Mouse (Mus musculus): ENCODE data around the gene Sigirr. TPM values are rescaled to one million over a fixed set of nuclear protein-coding genes. Genes with fewer than 3 reads are reported as not detected.
A peak's percentile ranks its signal among the peaks of the same experiment; 100 is the strongest.

Gene Sigirr
- total and polyA plus RNA-seq, 3 experiments = 8.3 to 17.5 TPM; not detected in 1

DNA sequence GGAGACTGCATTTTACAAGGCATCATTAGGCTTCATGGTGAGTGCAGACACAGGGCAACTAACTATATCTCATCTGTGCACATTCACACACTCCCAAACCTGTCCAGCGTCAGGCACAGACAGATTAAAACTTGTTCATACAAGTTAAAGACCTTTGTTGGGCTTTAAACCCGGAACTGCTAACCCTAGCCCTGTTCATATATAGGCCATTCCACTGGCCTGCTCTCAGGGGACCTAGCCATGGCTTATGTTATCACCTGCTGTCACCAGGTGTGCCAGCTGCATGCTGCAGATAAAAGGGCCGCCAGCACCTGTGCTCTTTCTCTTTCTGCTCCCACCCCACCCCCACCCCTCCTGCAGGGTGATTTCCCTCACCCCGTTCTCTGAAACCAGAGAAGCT, 57.8 kb downstream of the Sigirr start:
- Histone ChIP-seq H3K36me3 (ENCODE audit: control insufficient read depth in 1 of 2, insufficient read depth in 2 of 2, low read length in 2 of 2) (peaks cover 0 to 15% of the 10 kb centered on the region in 2 experiments; a peak in 2 of 4 replicates), H3K4me1 (ENCODE audit: control insufficient read depth in 1 of 2, insufficient read depth in 2 of 2, low read length in 2 of 2) (peaks cover 8 to 27% of the 10 kb centered on the region in 2 experiments), H3K9me3 (replicated peaks; ENCODE audit: insufficient read depth, low read length) (no peaks in the 10 kb centered on the region), H3K4me3 (ENCODE audit: control insufficient read depth in 1 of 2, insufficient read depth in 1 of 2, low read depth in 2 of 2, low read length in 2 of 2) (no peak overlapping the region), H3K27me3 (ENCODE audit: control insufficient read depth in 1 of 2, insufficient read depth in 2 of 2, low read length in 2 of 2) (no peaks in the 10 kb centered on the region), H3K9ac (ENCODE audit: control insufficient read depth, low read depth, low read length, poor library complexity, severe bottlenecking) (no peak overlapping the region), H3K79me2 (ENCODE audit: control insufficient read depth, insufficient read depth, low read length, poor library complexity) (no peaks in the 10 kb centered on the region), H3K27ac (ENCODE audit: control insufficient read depth, low read depth, low read length) (no peak overlapping the region)
- peak; percentile 40 for DNase-seq (ENCODE audit: low read depth, low spot score)
- TF ChIP-seq HCFC1 (IDR thresholded peaks at IDR 0.05; ENCODE audit: low read depth, low read length) = no peak
- no peak for TF ChIP-seq POLR2AphosphoS5 (IDR thresholded peaks at IDR 0.05; ENCODE audit: borderline replicate concordance, low read depth, low read length)
- no peak for TF ChIP-seq E2F4 (IDR thresholded peaks at IDR 0.05; ENCODE audit: borderline replicate concordance, low read depth, low read length)
- peak in 1 of 2 experiments; percentile 50; a peak in 1 of 4 replicates for TF ChIP-seq EP300 (IDR thresholded peaks at IDR 0.05; ENCODE audit: low read depth in 1 of 2, low read length in 2 of 2)
- peak; percentile 60 for TF ChIP-seq TAL1 (IDR thresholded peaks at IDR 0.05; ENCODE audit: low read length)
- 0 out of 2 replicates have a peak, but pooled peaks have one; percentile 21 for TF ChIP-seq GATA1 (IDR thresholded peaks at IDR 0.05; ENCODE audit: low read depth, low read length)
- peak; percentile 82 for TF ChIP-seq TCF12 (IDR thresholded peaks at IDR 0.05; ENCODE audit: low read depth, low read length)
- TF ChIP-seq ELF1 (IDR thresholded peaks at IDR 0.05; ENCODE audit: low read depth, low read length) = peak; percentile 45; the same call in 1 of the 2 replicates
- no peak for TF ChIP-seq SMC3 (IDR thresholded peaks at IDR 0.05; ENCODE audit: low read depth, low read length)
- no peak for TF ChIP-seq MEF2A (IDR thresholded peaks at IDR 0.05; ENCODE audit: extremely low read depth, insufficient replicate concordance, low read depth, low read length, poor library complexity, severe bottlenecking)
- 0 out of 2 replicates have a peak, but pooled peaks have one; percentile 15 for TF ChIP-seq ETS1 (IDR thresholded peaks at IDR 0.05; ENCODE audit: low read depth, low read length)
- TF ChIP-seq ZKSCAN1 (IDR thresholded peaks at IDR 0.05; ENCODE audit: low read depth, low read length) = no peak

DNA sequence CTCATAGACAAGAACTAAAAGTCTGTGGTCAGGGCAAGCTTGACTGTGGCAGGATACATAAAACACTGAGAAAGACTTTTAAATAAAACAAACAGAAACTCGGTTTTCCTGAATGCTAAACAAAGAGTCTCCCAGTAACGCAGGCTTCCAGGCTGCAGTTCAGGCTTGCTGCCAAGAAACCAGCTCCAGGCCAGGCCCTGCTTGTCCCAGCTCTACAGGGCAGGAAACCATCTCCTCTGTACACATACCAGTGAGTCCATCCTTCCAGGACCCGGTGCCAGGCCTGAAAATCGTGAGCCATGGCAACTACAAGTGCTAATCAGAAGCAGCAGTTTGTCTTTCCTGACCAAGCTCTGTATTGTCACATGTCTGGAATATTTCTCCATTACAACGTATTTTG, 58.7 kb downstream of the Sigirr start:
- Histone ChIP-seq H3K27me3 (ENCODE audit: control insufficient read depth in 1 of 2, insufficient read depth in 2 of 2, low read length in 2 of 2) (no peaks in the 10 kb centered on the region), H3K27ac (ENCODE audit: control insufficient read depth, low read depth, low read length) (no peak overlapping the region), H3K9me3 (replicated peaks; ENCODE audit: insufficient read depth, low read length) (no peaks in the 10 kb centered on the region), H3K9ac (ENCODE audit: control insufficient read depth, low read depth, low read length, poor library complexity, severe bottlenecking) (no peak overlapping the region), H3K4me3 (ENCODE audit: control insufficient read depth in 1 of 2, insufficient read depth in 1 of 2, low read depth in 2 of 2, low read length in 2 of 2) (no peak overlapping the region), H3K79me2 (ENCODE audit: control insufficient read depth, insufficient read depth, low read length, poor library complexity) (no peaks in the 10 kb centered on the region), H3K4me1 (ENCODE audit: control insufficient read depth in 1 of 2, insufficient read depth in 2 of 2, low read length in 2 of 2) (peaks cover 8 to 24% of the 10 kb centered on the region in 2 experiments), H3K36me3 (ENCODE audit: control insufficient read depth in 1 of 2, insufficient read depth in 2 of 2, low read length in 2 of 2) (peaks cover 0 to 15% of the 10 kb centered on the region in 2 experiments; a peak in 2 of 4 replicates)
- no peak for DNase-seq (ENCODE audit: low read depth, low spot score)
- TF ChIP-seq MEF2A (IDR thresholded peaks at IDR 0.05; ENCODE audit: extremely low read depth, insufficient replicate concordance, low read depth, low read length, poor library complexity, severe bottlenecking) (no peak), E2F4 (IDR thresholded peaks at IDR 0.05; ENCODE audit: borderline replicate concordance, low read depth, low read length) (no peak), POLR2AphosphoS2 (IDR thresholded peaks at IDR 0.05; ENCODE audit: low read length) (no peak), MAFK (IDR thresholded peaks at IDR 0.05; ENCODE audit: borderline replicate concordance, low read depth, low read length) (no peak), GABPA (IDR thresholded peaks at IDR 0.05; ENCODE audit: low read depth, low read length) (no peak), MAZ (IDR thresholded peaks at IDR 0.05; ENCODE audit: low read depth, low read length) (no peak), TAL1 (IDR thresholded peaks at IDR 0.05; ENCODE audit: low read length) (no peak), CHD1 (IDR thresholded peaks at IDR 0.05; ENCODE audit: low read depth, low read length) (no peak), ETS1 (IDR thresholded peaks at IDR 0.05; ENCODE audit: low read depth, low read length) (no peak), RCOR1 (IDR thresholded peaks at IDR 0.05; ENCODE audit: low read depth, low read length) (no peak), JUND (IDR thresholded peaks at IDR 0.05; ENCODE audit: low read depth, low read length) (no peak), SMC3 (IDR thresholded peaks at IDR 0.05; ENCODE audit: low read depth, low read length) (no peak)

Other genes with a start within 250 kb of the Sigirr start
Only the 30 nearest of the 32 such genes appear.
- 12.1 and 16.0 TPM in 2 replicates for gene Bet1l, start 243.0 kb downstream of the Sigirr start, total RNA-seq (2012; rRNA removed)
- 10 to 100 TPM in 1 of 2 experiments, not detected in 1; 26.2 TPM for gene Bet1l, start 243.0 kb downstream of the Sigirr start, polyA plus RNA-seq (2012; ENCODE audit: insufficient read depth in 1 of 2, insufficient read length in 2 of 2, low read depth in 1 of 2, low replicate concordance in 2 of 2, missing spikeins in 1 of 2)
- 165 and 191 TPM in 2 replicates for gene Psmd13, start 218.6 kb downstream of the Sigirr start, total RNA-seq (2012; rRNA removed)
- gene Psmd13, start 218.6 kb downstream of the Sigirr start, polyA plus RNA-seq (2012; ENCODE audit: insufficient read depth in 1 of 2, insufficient read length in 2 of 2, low read depth in 1 of 2, low replicate concordance in 2 of 2, missing spikeins in 1 of 2) = 100 to 1,000 TPM in 1 of 2 experiments, not detected in 1; 215 TPM
- gene Sirt3, start 218.3 kb downstream of the Sigirr start, total RNA-seq (2012; rRNA removed) = 16.0 and 16.1 TPM in 2 replicates
- gene Sirt3, start 218.3 kb downstream of the Sigirr start, polyA plus RNA-seq (2012; ENCODE audit: insufficient read depth in 1 of 2, insufficient read length in 2 of 2, low read depth in 1 of 2, low replicate concordance in 2 of 2, missing spikeins in 1 of 2) = 10 to 100 TPM in 1 of 2 experiments, not detected in 1; 19.5 TPM
- gene Cox8b, start 200.1 kb downstream of the Sigirr start, total RNA-seq (2012; rRNA removed) = not detected in 2 replicates
- gene Cox8b, start 200.1 kb downstream of the Sigirr start, polyA plus RNA-seq (2012; ENCODE audit: insufficient read depth in 1 of 2, insufficient read length in 2 of 2, low read depth in 1 of 2, low replicate concordance in 2 of 2, missing spikeins in 1 of 2) = not detected
- gene Nlrp6, start 179.7 kb downstream of the Sigirr start, total RNA-seq (2012; rRNA removed) = not detected in 2 replicates
- not detected for gene Nlrp6, start 179.7 kb downstream of the Sigirr start, polyA plus RNA-seq (2012; ENCODE audit: insufficient read depth in 1 of 2, insufficient read length in 2 of 2, low read depth in 1 of 2, low replicate concordance in 2 of 2, missing spikeins in 1 of 2)
- 3.0 and 3.2 TPM in 2 replicates for gene Pgghg, start 159.2 kb downstream of the Sigirr start, total RNA-seq (2012; rRNA removed)
- gene Pgghg, start 159.2 kb downstream of the Sigirr start, polyA plus RNA-seq (2012; ENCODE audit: insufficient read depth in 1 of 2, insufficient read length in 2 of 2, low read depth in 1 of 2, low replicate concordance in 2 of 2, missing spikeins in 1 of 2) = 1 to 10 TPM in 1 of 2 experiments, not detected in 1; 7.2 TPM
- 0.31 TPM in 1 of 2 replicates, not detected in the other for gene Ifitm5, start 150.3 kb downstream of the Sigirr start, total RNA-seq (2012; rRNA removed)
- 1 to 10 TPM in 1 of 2 experiments, not detected in 1; 1.1 TPM for gene Ifitm5, start 150.3 kb downstream of the Sigirr start, polyA plus RNA-seq (2012; ENCODE audit: insufficient read depth in 1 of 2, insufficient read length in 2 of 2, low read depth in 1 of 2, low replicate concordance in 2 of 2, missing spikeins in 1 of 2)
- not detected in 2 replicates for gene Gm45717, start 144.6 kb downstream of the Sigirr start, total RNA-seq (2012; rRNA removed)
- not detected for gene Gm45717, start 144.6 kb downstream of the Sigirr start, polyA plus RNA-seq (2012; ENCODE audit: insufficient read depth in 1 of 2, insufficient read length in 2 of 2, low read depth in 1 of 2, low replicate concordance in 2 of 2, missing spikeins in 1 of 2)
- gene Ifitm2, start 144.6 kb downstream of the Sigirr start, total RNA-seq (2012; rRNA removed) = 177 and 213 TPM in 2 replicates
- gene Ifitm2, start 144.6 kb downstream of the Sigirr start, polyA plus RNA-seq (2012; ENCODE audit: insufficient read depth in 1 of 2, insufficient read length in 2 of 2, low read depth in 1 of 2, low replicate concordance in 2 of 2, missing spikeins in 1 of 2) = 100 to 1,000 TPM in 1 of 2 experiments, not detected in 1; 317 TPM
- 0.23 TPM in 1 of 2 replicates, not detected in the other for gene Ifitm1, start 133.4 kb downstream of the Sigirr start, total RNA-seq (2012; rRNA removed)
- not detected for gene Ifitm1, start 133.4 kb downstream of the Sigirr start, polyA plus RNA-seq (2012; ENCODE audit: insufficient read depth in 1 of 2, insufficient read length in 2 of 2, low read depth in 1 of 2, low replicate concordance in 2 of 2, missing spikeins in 1 of 2)
- gene Ifitm3, start 89.8 kb downstream of the Sigirr start, total RNA-seq (2012; rRNA removed) = 4.2 and 6.4 TPM in 2 replicates
- 10 to 100 TPM in 1 of 2 experiments, not detected in 1; 12.8 TPM for gene Ifitm3, start 89.8 kb downstream of the Sigirr start, polyA plus RNA-seq (2012; ENCODE audit: insufficient read depth in 1 of 2, insufficient read length in 2 of 2, low read depth in 1 of 2, low replicate concordance in 2 of 2, missing spikeins in 1 of 2)
- not detected in 2 replicates for gene Ifitm6, start 82.6 kb downstream of the Sigirr start, total RNA-seq (2012; rRNA removed)
- gene Ifitm6, start 82.6 kb downstream of the Sigirr start, polyA plus RNA-seq (2012; ENCODE audit: insufficient read depth in 1 of 2, insufficient read length in 2 of 2, low read depth in 1 of 2, low replicate concordance in 2 of 2, missing spikeins in 1 of 2) = not detected
- gene Gm17387, start 71.4 kb downstream of the Sigirr start, total RNA-seq (2012; rRNA removed) = not detected in 2 replicates
- gene Gm17387, start 71.4 kb downstream of the Sigirr start, polyA plus RNA-seq (2012; ENCODE audit: insufficient read depth in 1 of 2, insufficient read length in 2 of 2, low read depth in 1 of 2, low replicate concordance in 2 of 2, missing spikeins in 1 of 2) = not detected
- 0.78 and 0.81 TPM in 2 replicates for gene B4galnt4, start 39.5 kb downstream of the Sigirr start, total RNA-seq (2012; rRNA removed)
- 1 to 10 TPM in 1 of 2 experiments, not detected in 1; 8.0 TPM for gene B4galnt4, start 39.5 kb downstream of the Sigirr start, polyA plus RNA-seq (2012; ENCODE audit: insufficient read depth in 1 of 2, insufficient read length in 2 of 2, low read depth in 1 of 2, low replicate concordance in 2 of 2, missing spikeins in 1 of 2)
- not detected in 2 replicates for gene Pkp3, start 22.4 kb downstream of the Sigirr start, total RNA-seq (2012; rRNA removed)
- gene Pkp3, start 22.4 kb downstream of the Sigirr start, polyA plus RNA-seq (2012; ENCODE audit: insufficient read depth in 1 of 2, insufficient read length in 2 of 2, low read depth in 1 of 2, low replicate concordance in 2 of 2, missing spikeins in 1 of 2) = not detected
- 0.08 TPM in 1 of 2 replicates, not detected in the other for gene Ano9, start 17.2 kb upstream of the Sigirr start, total RNA-seq (2012; rRNA removed)
- under 1 TPM in 1 of 2 experiments, not detected in 1; 0.03 TPM for gene Ano9, start 17.2 kb upstream of the Sigirr start, polyA plus RNA-seq (2012; ENCODE audit: insufficient read depth in 1 of 2, insufficient read length in 2 of 2, low read depth in 1 of 2, low replicate concordance in 2 of 2, missing spikeins in 1 of 2)
- 12.2 and 16.9 TPM in 2 replicates for gene Ptdss2, start 21.8 kb upstream of the Sigirr start, total RNA-seq (2012; rRNA removed)
- gene Ptdss2, start 21.8 kb upstream of the Sigirr start, polyA plus RNA-seq (2012; ENCODE audit: insufficient read depth in 1 of 2, insufficient read length in 2 of 2, low read depth in 1 of 2, low replicate concordance in 2 of 2, missing spikeins in 1 of 2) = 10 to 100 TPM in 1 of 2 experiments, not detected in 1; 44.9 TPM
- 69.6 and 71.4 TPM in 2 replicates for gene Rnh1, start 72.3 kb upstream of the Sigirr start, total RNA-seq (2012; rRNA removed)
- gene Rnh1, start 72.3 kb upstream of the Sigirr start, polyA plus RNA-seq (2012; ENCODE audit: insufficient read depth in 1 of 2, insufficient read length in 2 of 2, low read depth in 1 of 2, low replicate concordance in 2 of 2, missing spikeins in 1 of 2) = 10 to 100 TPM in 1 of 2 experiments, not detected in 1; 94.5 TPM
- gene Hras, start 93.4 kb upstream of the Sigirr start, total RNA-seq (2012; rRNA removed) = 137 and 183 TPM in 2 replicates
- 100 to 1,000 TPM in 1 of 2 experiments, not detected in 1; 149 TPM for gene Hras, start 93.4 kb upstream of the Sigirr start, polyA plus RNA-seq (2012; ENCODE audit: insufficient read depth in 1 of 2, insufficient read length in 2 of 2, low read depth in 1 of 2, low replicate concordance in 2 of 2, missing spikeins in 1 of 2)
- gene Lrrc56, start 93.6 kb upstream of the Sigirr start, total RNA-seq (2012; rRNA removed) = 1.0 and 1.6 TPM in 2 replicates
- 1 to 10 TPM in 1 of 2 experiments, not detected in 1; 5.5 TPM for gene Lrrc56, start 93.6 kb upstream of the Sigirr start, polyA plus RNA-seq (2012; ENCODE audit: insufficient read depth in 1 of 2, insufficient read length in 2 of 2, low read depth in 1 of 2, low replicate concordance in 2 of 2, missing spikeins in 1 of 2)
- not detected in 2 replicates for gene Lmntd2, start 113.5 kb upstream of the Sigirr start, total RNA-seq (2012; rRNA removed)
- gene Lmntd2, start 113.5 kb upstream of the Sigirr start, polyA plus RNA-seq (2012; ENCODE audit: insufficient read depth in 1 of 2, insufficient read length in 2 of 2, low read depth in 1 of 2, low replicate concordance in 2 of 2, missing spikeins in 1 of 2) = under 1 TPM in 1 of 2 experiments, not detected in 1; 0.43 TPM
- gene Rassf7, start 115.3 kb upstream of the Sigirr start, total RNA-seq (2012; rRNA removed) = 7.0 and 7.6 TPM in 2 replicates
- gene Rassf7, start 115.3 kb upstream of the Sigirr start, polyA plus RNA-seq (2012; ENCODE audit: insufficient read depth in 1 of 2, insufficient read length in 2 of 2, low read depth in 1 of 2, low replicate concordance in 2 of 2, missing spikeins in 1 of 2) = 1 to 10 TPM in 1 of 2 experiments, not detected in 1; 9.5 TPM
- gene Phrf1, start 128.2 kb upstream of the Sigirr start, total RNA-seq (2012; rRNA removed) = 65.0 and 66.1 TPM in 2 replicates
- gene Phrf1, start 128.2 kb upstream of the Sigirr start, polyA plus RNA-seq (2012; ENCODE audit: insufficient read depth in 1 of 2, insufficient read length in 2 of 2, low read depth in 1 of 2, low replicate concordance in 2 of 2, missing spikeins in 1 of 2) = 1,000 to 10,000 TPM in 1 of 2 experiments, 10 to 100 TPM in 1; 91.2 to 1,029 TPM
- 0.52 and 1.9 TPM in 2 replicates for gene Irf7, start 165.9 kb upstream of the Sigirr start, total RNA-seq (2012; rRNA removed)
- gene Irf7, start 165.9 kb upstream of the Sigirr start, polyA plus RNA-seq (2012; ENCODE audit: insufficient read depth in 1 of 2, insufficient read length in 2 of 2, low read depth in 1 of 2, low replicate concordance in 2 of 2, missing spikeins in 1 of 2) = 1 to 10 TPM in 1 of 2 experiments, not detected in 1; 2.0 TPM
- gene Cdhr5, start 176.2 kb upstream of the Sigirr start, total RNA-seq (2012; rRNA removed) = not detected in 2 replicates
- not detected for gene Cdhr5, start 176.2 kb upstream of the Sigirr start, polyA plus RNA-seq (2012; ENCODE audit: insufficient read depth in 1 of 2, insufficient read length in 2 of 2, low read depth in 1 of 2, low replicate concordance in 2 of 2, missing spikeins in 1 of 2)
- not detected in 2 replicates for gene Sct, start 178.6 kb upstream of the Sigirr start, total RNA-seq (2012; rRNA removed)
- gene Sct, start 178.6 kb upstream of the Sigirr start, polyA plus RNA-seq (2012; ENCODE audit: insufficient read depth in 1 of 2, insufficient read length in 2 of 2, low read depth in 1 of 2, low replicate concordance in 2 of 2, missing spikeins in 1 of 2) = not detected
- gene Drd4, start 191.4 kb upstream of the Sigirr start, total RNA-seq (2012; rRNA removed) = not detected in 2 replicates
- not detected for gene Drd4, start 191.4 kb upstream of the Sigirr start, polyA plus RNA-seq (2012; ENCODE audit: insufficient read depth in 1 of 2, insufficient read length in 2 of 2, low read depth in 1 of 2, low replicate concordance in 2 of 2, missing spikeins in 1 of 2)
- gene Deaf1, start 227.1 kb upstream of the Sigirr start, total RNA-seq (2012; rRNA removed) = 9.8 and 13.2 TPM in 2 replicates
- 10 to 100 TPM in 1 of 2 experiments, not detected in 1; 91.1 TPM for gene Deaf1, start 227.1 kb upstream of the Sigirr start, polyA plus RNA-seq (2012; ENCODE audit: insufficient read depth in 1 of 2, insufficient read length in 2 of 2, low read depth in 1 of 2, low replicate concordance in 2 of 2, missing spikeins in 1 of 2)
- 12.2 and 12.3 TPM in 2 replicates for gene Tmem80, start 227.2 kb upstream of the Sigirr start, total RNA-seq (2012; rRNA removed)
- 10 to 100 TPM in 1 of 2 experiments, not detected in 1; 27.7 TPM for gene Tmem80, start 227.2 kb upstream of the Sigirr start, polyA plus RNA-seq (2012; ENCODE audit: insufficient read depth in 1 of 2, insufficient read length in 2 of 2, low read depth in 1 of 2, low replicate concordance in 2 of 2, missing spikeins in 1 of 2)
- 0.46 TPM in 1 of 2 replicates, not detected in the other for gene Eps8l2, start 238.3 kb upstream of the Sigirr start, total RNA-seq (2012; rRNA removed)
- gene Eps8l2, start 238.3 kb upstream of the Sigirr start, polyA plus RNA-seq (2012; ENCODE audit: insufficient read depth in 1 of 2, insufficient read length in 2 of 2, low read depth in 1 of 2, low replicate concordance in 2 of 2, missing spikeins in 1 of 2) = under 1 TPM in 1 of 2 experiments, not detected in 1; 0.10 TPM